Mouse (Mus musculus) embryonic fibroblast, embryonic 13.5 days (primary cell): ENCODE results near the gene Sepsecs. TPM values are rescaled to one million over a fixed set of nuclear protein-coding genes. Genes with fewer than 3 reads are reported as not detected.
"Not testable (repeated sequence)": the region's sequence is repeated elsewhere in the genome, so short reads cannot be mapped to it uniquely, and the experiment has no call there.

Experiments
- H3K27ac ChIP-seq: 2 replicates; pipeline ENCODE4 v1.5.1; 2012; ENCODE audit warnings: low read length, control low read depth, inconsistent platforms; ENCODE audit not compliant: insufficient read depth
- H3K4me1 ChIP-seq: 2 replicates; pipeline ENCODE4 v1.6.1; 2011; ENCODE audit warnings: low read length; ENCODE audit not compliant: control insufficient read depth, insufficient read depth
- H3K4me3 ChIP-seq: 2 replicates; pipeline ENCODE4 v1.5.1; 2011; ENCODE audit warnings: mild to moderate bottlenecking, control low read depth, low read length; ENCODE audit not compliant: insufficient read depth
- CTCF ChIP-seq: IDR thresholded peaks from 2 replicates; pipeline ENCODE4 v1.5.1; 2011; ENCODE audit warnings: mild to moderate bottlenecking, control low read depth, low read length, moderate library complexity, borderline replicate concordance; ENCODE audit not compliant: insufficient read depth
- POLR2A ChIP-seq: IDR thresholded peaks from 2 replicates; pipeline ENCODE4 v1.6.1; 2011; ENCODE audit warnings: low read depth, mild to moderate bottlenecking, control low read depth, low read length, moderate library complexity
- polyA plus RNA-seq: library from polyadenylated mRNA; stranded (reverse); fragments of >200 nt; gene quantifications from 2 replicates; pipeline ENCODE4 v1.2.4, GENCODE M21; 2011; ENCODE audit warnings: low read depth; ENCODE audit not compliant: missing spikeins, insufficient read length

Gene Sepsecs
- 7.7 and 10.2 TPM in 2 replicates for polyA plus RNA-seq

DNA sequence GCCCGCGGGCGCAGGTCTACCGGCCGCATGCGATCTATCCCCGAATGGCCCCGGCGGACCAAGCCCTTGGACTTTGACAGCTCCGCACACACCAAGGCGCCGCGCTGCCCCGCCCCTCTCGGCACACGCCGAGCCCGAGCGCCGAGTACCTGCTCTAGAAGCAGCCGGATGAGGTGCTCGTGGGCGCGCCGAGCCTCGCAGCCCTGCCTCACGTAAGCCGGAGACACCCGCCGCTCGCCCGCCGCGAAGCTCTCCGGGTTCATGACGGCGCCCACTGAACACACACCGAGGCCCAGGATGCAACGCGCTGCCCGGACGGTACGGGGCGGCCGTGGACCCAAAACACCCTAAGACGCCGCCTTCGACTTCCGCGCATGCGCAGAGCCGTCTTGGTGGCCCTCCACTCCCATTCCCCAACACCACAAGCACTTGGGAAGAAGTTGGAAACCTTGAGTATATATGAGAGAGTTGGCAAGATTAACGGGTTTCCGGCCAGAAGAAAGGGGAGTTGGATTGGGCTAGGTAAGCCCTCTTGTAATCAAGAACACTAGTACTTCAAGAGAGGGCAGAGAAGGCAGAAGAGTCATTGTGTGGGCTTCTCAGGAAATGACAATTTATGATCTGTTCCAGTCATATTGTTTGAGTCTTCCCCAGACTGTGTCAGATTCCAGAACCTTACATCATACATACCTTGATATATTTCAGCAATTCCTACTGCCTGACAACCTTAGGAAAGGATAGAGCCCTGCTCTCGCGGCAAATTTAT lies at the start of gene Sepsecs:
Gene Sepsecs (minus strand): TSS at position 283 of the 766 bp plus-strand sequence.
- Histone ChIP-seq H3K27ac (no peak within 1 kb of the TSS), H3K4me1 (no peaks in the 10 kb centered on the region), H3K4me3 (peak within 1 kb of the TSS; percentile 96)
- TF ChIP-seq POLR2A (peak; percentile 66), CTCF (no peak)

GRCm38 (mm10) chr5:52716742-52717448 lies 47.4 kb upstream of the Sepsecs start:
- no peak overlapping the region for H3K4me3 ChIP-seq
- H3K27ac ChIP-seq: no peak overlapping the region
- TF ChIP-seq POLR2A: no peak
- TF ChIP-seq CTCF: no peak
- H3K4me1 ChIP-seq: no peaks in the 10 kb centered on the region

DNA sequence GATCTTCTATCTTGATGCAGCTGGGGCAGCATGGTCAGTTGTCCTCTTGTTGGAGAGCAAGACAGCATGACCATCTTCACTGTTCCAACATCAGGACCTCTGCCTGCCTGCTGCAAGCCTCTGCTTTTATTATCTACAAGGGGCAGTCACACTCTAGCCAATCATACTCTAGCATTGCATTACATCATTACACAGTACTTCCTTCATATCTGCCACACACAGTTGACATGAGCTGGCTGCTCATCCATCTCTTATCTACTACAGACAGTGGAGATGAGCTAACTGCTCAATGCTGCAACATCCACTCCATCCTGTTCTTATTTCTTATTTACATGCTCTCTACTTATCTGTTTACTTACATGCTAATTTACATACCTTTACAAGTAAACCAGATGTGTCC lies 43.2 kb upstream of the Sepsecs start:
- Histone ChIP-seq H3K4me1 (no peaks in the 10 kb centered on the region), H3K27ac (no peak overlapping the region), H3K4me3 (no peak overlapping the region)
- TF ChIP-seq CTCF: no peak
- no peak for TF ChIP-seq POLR2A

DNA sequence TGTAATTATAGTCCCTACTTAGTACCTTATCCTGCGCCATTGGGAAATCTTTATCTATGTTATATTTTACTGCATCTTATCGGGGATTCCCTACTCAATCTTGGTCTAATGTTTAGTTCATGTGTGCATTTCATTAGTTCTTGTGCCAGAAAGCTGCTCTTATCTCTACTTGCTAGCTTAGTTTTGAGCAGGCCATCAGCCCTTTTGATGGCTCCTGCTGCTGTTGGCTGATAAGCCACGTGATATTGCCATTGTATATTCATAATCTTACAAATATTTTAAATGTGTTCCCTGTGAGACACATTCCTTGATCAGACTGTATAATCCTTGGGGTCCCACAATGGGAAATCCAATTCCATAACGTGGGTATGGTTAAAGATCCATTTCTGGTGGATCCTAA lies 35.1 kb upstream of the Sepsecs start:
- no peak for TF ChIP-seq CTCF
- TF ChIP-seq POLR2A: no peak
- H3K4me3 ChIP-seq: no peak overlapping the region
- no peak overlapping the region for H3K27ac ChIP-seq
- H3K4me1 ChIP-seq: no peaks in the 10 kb centered on the region

- H3K27ac ChIP-seq, H3K4me1 ChIP-seq: not testable (repeated sequence)
Observed at GRCm38 (mm10) chr5:52697882-52698440, 28.5 kb upstream of the Sepsecs start.

GRCm38 (mm10) chr5:52697291-52697690 lies 27.8 kb upstream of the Sepsecs start:
- Histone ChIP-seq H3K4me3 (no peak overlapping the region), H3K27ac (no peak overlapping the region)
- TF ChIP-seq POLR2A (no peak), CTCF (no peak)

More at GRCm38 (mm10) chr5:52697882-52698440, 28.5 kb upstream of the Sepsecs start:
- not testable (repeated sequence) for H3K4me3 ChIP-seq

GRCm38 (mm10) chr5:52687741-52688455 lies 18.4 kb upstream of the Sepsecs start:
- no peak for TF ChIP-seq CTCF
- no peak for TF ChIP-seq POLR2A
- Histone ChIP-seq H3K27ac (no peak overlapping the region), H3K4me1 (no peaks in the 10 kb centered on the region), H3K4me3 (no peak overlapping the region)

More at GRCm38 (mm10) chr5:52697291-52697690, 27.8 kb upstream of the Sepsecs start:
- H3K4me1 ChIP-seq: no peaks in the 10 kb centered on the region

- TF ChIP-seq CTCF (no peak), POLR2A (no peak)
- Histone ChIP-seq H3K4me3 (no peak overlapping the region), H3K4me1 (no peaks in the 10 kb centered on the region), H3K27ac (no peak overlapping the region)
Observed at GRCm38 (mm10) chr5:52681111-52681510, 11.6 kb upstream of the Sepsecs start.

GRCm38 (mm10) chr5:52680191-52680590 lies 10.7 kb upstream of the Sepsecs start:
- Histone ChIP-seq H3K4me3 (no peak overlapping the region), H3K4me1 (no peaks in the 10 kb centered on the region), H3K27ac (no peak overlapping the region)
- TF ChIP-seq POLR2A (no peak), CTCF (no peak)
